Mouse (Mus musculus) kidney, adult 2 months (tissue): ENCODE results near the gene Apobec4.

ENCODE experiments used
- CTCF ChIP-seq: fragments of 200-500 bp; conservative IDR thresholded peaks from 2 replicates; pipeline ENCODE4 v1.5.1; 2011; ENCODE audit warnings: low read depth, mild to moderate bottlenecking, control low read depth, low read length, moderate library complexity, mixed read lengths; ENCODE audit not compliant: insufficient read depth, insufficient read length
- POLR2A ChIP-seq: fragments of 200-500 bp; IDR thresholded peaks from one replicate; pipeline ENCODE4 v1.6.1; 2011; ENCODE audit warnings: low read depth, low read length, control low read depth

DNA sequence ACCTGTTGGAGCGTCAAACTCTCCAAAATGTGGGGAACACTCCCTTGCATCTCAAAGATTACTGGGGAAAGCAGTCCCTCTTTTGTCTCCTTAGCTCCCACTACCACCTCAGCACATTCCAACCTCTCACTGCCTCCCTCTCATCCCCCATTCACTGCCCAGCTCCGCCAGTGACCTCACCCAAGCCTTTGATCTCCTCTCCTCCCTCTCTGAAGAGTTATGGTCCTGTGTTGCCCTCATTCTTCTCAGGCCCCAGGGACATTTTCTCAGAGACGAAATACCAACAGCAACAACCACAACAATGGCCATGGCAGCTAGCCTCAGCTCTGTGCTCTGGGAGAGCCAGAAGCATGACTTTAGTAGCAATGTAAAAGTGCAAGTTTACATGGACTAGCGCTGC, 40.9 kb downstream of the Apobec4 start:
- no peak for TF ChIP-seq CTCF
- no peak for TF ChIP-seq POLR2A
